Mouse (Mus musculus): ENCODE results near the gene Unc119b.

GRCm38 (mm10) chr5:115114501-115114900 lies 20.3 kb downstream of the Unc119b start:
- no peak for TF ChIP-seq CTCF (conservative IDR thresholded peaks at IDR 0.05; ENCODE audit: insufficient read depth, insufficient read length, low read depth, low read length)
- no peak for TF ChIP-seq POLR2A (IDR thresholded peaks at IDR 0.05; ENCODE audit: low read depth, low read length)

Data from kidney, adult 2 months (tissue).